Mouse (Mus musculus): ENCODE results near the gene Sorbs1.

Sorbs1 gene

GRCm38 (mm10) chr19:40297078-40297797, 216.3 kb downstream of the Sorbs1 start:
- DNase-seq = peak; percentile 54

DNA sequence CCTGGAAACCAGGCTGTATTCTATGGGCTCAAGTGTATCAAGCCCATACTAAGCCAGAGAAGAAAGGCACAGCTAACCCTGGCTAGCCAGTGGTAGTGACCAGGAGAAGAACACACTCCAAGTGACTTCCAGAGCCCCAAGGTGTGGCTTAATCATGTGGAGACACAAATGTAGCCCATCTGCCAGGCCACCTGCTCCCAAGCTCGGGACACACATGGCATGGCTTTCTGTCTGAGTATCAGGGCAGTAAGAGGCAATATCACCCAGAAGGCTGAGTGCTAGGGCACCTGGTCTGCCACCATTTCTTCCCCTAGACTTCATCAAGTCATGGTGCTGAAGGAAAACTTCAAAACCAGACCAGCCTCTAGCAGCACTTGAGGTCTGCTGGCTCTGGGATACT, 219.3 kb downstream of the Sorbs1 start:
- DNase-seq = no peak

DNA sequence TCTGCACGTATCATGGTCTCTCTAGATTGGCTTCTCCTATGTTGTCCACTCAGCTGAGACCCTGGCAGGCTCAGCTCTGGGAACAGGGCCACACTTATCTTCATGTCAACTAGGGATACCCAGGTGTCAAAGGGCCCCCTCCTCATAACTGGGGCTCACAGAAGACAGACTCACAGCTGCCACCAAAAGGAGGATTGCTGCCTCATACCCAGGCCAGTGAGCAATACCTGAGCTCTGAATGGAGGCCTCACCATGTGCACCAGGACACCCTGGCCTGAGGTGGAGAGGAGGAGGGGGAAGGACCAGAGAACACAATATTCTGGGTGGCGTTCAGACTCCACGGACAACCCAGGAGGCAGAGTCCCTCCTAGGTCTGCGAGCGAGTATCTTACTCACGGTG, 219.8 kb downstream of the Sorbs1 start:
- no peak for DNase-seq

DNA sequence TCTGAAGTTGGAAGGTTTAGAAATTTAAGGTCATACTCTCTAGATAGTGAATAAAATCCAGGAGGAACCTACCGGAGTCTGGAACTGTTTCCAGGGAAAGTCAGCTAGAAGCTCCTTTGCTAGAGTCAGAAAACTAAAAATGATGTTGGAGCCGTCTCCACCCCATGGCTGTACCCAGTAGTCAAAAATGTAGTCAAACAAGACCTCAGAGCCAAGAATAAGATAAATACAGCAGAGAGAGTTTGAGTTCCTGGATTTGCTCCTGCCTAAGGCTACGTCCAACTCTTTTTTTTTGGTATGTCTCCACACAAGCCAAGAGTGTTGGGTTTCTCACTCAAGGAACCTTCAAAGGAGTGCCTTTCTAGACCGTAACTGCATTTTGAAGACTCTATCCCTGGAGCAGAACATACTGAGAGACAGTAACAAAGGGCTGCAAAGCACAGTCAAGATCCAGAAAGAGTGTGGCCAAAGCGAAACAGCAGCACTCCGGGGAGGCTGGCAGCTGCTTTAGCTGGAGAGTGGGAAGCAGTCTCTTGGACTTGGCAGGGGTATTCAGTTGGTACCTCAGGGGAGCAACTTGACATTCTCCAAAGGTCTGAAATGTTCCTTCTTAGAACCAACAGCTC, 223.4 kb downstream of the Sorbs1 start:
- no peak for DNase-seq

DNA sequence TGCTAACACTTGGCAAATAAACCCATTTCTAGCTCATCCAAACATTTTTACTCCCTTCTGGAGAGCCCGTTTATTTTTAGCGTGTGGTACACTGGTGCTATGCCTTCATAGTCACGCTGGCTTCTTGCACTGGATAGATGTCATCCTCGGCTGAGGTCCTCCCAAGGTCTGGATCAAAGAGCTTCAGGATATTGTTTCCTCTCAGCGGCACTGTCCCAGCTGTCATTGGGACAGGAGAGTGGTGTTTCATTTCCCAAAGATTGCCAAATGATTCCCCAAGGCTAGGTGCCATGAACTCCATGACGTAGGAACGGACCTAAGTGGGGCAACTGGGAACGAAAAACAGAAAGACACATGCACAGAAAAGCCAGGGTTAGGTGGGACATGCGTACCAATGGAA, 225.2 kb downstream of the Sorbs1 start:
- no peak for DNase-seq

- no peak for DNase-seq
Measured at GRCm38 (mm10) chr19:40284704-40285103, 228.9 kb downstream of the Sorbs1 start.

- DNase-seq = no peak
Measured at GRCm38 (mm10) chr19:40283415-40283814, 230.2 kb downstream of the Sorbs1 start.

- no peak for DNase-seq
Measured at GRCm38 (mm10) chr19:40278372-40279023, 235.1 kb downstream of the Sorbs1 start.

DNA sequence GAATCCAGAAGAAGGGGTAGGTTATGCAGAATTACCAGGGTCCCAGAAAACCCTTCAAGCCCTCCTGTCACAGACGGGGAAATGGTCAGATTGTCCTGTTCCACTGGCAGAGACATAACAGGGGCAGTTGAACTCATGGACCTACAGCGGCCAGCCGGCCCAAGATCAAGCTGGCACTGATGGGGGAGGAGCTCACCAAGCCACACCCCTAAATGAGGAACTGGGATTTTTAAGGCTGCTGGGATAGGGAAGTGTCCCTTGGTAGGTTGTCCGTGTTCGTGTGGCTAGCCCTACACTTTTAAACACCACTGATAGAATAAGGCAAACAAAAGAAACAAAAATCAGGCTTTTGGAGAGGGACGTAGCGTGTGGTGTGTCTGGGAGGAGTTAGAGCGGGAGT, 236.1 kb downstream of the Sorbs1 start:
- no peak for DNase-seq

- no peak for DNase-seq
Measured at GRCm38 (mm10) chr19:40275401-40276188, 238.0 kb downstream of the Sorbs1 start.

DNA sequence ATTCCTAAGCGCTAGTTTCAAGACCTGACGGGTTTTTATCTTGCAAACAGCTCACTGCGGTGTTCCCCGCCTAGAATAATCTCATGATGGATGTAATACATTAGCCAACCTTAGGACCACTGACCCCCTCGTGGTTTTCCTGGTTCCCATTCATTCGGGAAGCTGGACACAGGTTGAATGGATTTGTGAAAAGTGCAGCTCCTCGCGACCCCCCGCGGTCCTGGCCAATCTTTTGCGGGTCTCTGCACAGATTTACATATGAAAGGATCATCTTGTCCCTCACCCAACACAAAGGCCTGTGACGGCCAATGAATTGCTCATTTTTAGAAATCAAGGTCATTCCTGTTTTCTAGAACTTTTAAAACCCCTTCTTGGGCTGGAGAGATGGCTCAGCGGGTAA, 240.9 kb downstream of the Sorbs1 start:
- DNase-seq = no peak

GRCm38 (mm10) chr19:40271308-40271892, 242.2 kb downstream of the Sorbs1 start, which contains the start of gene Pdlim1:
Pdlim1 (minus strand) TSS chr19:40271842.
- DNase-seq = no peak

GRCm38 (mm10) chr19:40270351-40271307, 242.9 kb downstream of the Sorbs1 start:
- DNase-seq = no peak

DNA sequence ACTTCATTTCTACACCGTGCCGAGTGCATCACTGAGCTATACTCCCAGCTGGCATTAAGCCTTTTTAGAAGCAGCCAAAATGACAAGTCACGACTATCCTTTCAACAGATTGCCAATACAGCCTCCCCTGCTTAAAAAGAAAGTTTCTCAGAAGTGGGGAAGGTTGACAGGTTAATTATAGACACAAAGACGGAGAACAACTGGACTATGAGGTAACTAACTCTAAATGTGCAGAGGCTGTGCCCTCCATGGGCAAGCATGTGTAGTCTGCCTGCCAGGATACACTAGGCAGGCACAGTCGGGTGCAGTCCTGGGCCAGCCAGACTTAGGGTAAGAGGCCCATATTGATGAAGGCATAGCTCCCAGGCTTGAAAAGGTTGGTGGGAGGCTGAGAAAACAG, 244.1 kb downstream of the Sorbs1 start:
- no peak for DNase-seq

- no peak for DNase-seq
Measured at GRCm38 (mm10) chr19:40268493-40268892, 245.1 kb downstream of the Sorbs1 start.

GRCm38 (mm10) chr19:40267380-40267779, 246.2 kb downstream of the Sorbs1 start:
- no peak for DNase-seq

DNA sequence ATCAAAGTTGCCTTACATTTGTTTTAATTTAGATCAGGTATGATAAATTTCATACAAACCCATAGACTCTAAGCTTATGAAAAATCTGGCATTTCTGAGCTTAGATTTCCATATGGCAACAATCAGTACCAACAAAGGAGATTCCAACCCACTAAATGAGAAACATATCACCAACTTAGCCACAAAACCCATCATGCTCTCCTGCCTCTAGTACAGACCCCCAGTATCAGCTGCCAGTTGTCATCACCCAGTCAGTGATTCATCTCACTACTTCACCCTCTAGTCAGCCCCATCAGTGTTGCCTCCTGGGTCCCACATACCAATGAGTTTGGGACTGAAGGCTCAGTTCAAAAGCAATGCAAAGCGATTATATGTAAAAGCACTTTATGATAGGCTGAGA, 254.1 kb downstream of the Sorbs1 start:
- no peak for DNase-seq

DNA sequence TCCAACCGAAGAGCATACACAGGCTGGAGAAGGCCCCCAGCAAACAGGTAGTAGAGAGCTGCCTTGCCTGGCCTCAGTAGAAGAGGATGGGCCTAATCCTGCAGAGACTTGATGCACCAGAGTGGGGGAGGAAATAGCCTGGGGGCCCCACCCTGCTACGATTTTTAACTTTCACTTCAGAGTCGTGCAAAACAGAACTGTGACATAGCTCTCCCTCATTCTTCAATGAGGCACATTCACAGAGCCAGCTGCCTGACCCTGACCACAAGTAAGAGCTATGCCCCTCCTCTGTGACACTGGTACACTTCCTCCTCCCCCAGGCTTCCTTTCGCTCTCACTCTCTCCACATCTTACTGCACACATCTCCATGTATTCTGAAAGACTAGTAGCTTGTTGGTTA, 256.2 kb downstream of the Sorbs1 start:
- DNase-seq = no peak

DNA sequence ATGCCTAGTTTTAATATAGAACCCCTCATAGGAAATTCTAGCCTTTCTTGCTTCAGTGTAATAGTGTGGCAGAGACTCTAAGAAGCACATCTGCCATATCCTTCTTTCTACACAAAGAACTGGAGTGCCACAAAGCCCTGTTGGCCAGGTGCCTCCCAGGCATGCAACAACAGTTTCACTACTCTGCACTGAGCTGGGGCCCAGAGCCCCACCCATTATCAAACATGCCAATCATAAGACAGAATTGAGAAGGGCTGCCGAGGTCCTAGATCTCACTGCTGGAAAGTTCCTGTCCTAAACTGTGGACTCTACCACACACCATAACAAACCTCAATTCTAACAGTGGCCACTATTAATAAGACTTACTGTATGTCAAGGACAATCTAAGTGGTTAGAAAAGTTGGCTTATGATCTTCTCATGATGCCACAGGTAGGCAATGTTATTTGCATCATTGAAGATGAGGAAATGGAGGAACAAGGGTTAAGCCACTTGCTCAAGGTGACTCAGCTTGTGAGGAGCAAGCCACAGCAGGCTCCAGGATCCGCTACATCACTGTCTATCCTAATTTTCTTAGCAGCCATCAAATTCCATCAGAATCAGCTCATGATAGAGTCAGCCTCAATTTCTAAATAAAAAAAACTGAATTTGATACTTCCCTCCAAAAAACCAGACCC, 257.1 kb downstream of the Sorbs1 start:
- DNase-seq = no peak

DNA sequence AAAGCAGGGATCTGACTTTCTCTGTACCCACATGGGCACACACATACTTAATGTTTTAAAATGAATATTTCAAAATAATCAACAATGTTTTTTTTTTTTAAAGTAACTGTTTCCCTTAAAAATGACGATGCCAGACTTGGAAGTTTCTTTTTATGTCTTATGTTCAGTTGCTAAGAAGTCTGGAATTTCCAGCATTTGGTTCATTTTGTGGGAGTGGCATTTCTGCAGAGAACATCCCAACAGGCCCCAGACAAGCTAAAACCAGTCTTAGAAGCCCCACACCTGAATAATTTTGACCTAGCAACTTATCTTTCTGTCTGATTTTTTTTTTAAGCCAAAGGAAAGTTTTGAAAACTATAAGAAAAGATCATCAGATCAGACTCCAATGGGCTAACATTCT, 258.0 kb downstream of the Sorbs1 start:
- DNase-seq = no peak

GRCm38 (mm10) chr19:40254741-40255140, 258.8 kb downstream of the Sorbs1 start:
- DNase-seq = no peak
